Mouse (Mus musculus): ENCODE data around the gene Sos2. TPM values are rescaled to one million over a fixed set of nuclear protein-coding genes. Genes with fewer than 3 reads are reported as not detected.
A peak's percentile ranks its signal among the peaks of the same experiment; 100 is the strongest.

Sos2 gene
- total RNA-seq (2021), result 10 to 100 TPM; 36.6 to 40.0 TPM
- long read RNA-seq, experiment 1, partial matches to known transcripts, result 1 of 5 reads
- long read RNA-seq, experiment 1, other reads (novel, unspliced or antisense), result 3 of 5 reads
- long read RNA-seq, experiment 2, full-length matches to known transcripts, result 2 of 5 reads
- long read RNA-seq, experiment 2, partial matches to known transcripts, result 1 of 5 reads
- long read RNA-seq, experiment 2, other reads (novel, unspliced or antisense), result 2 of 5 reads

- DNase-seq, result peak; percentile 78
Observed at GRCm38 (mm10) chr12:69681566-69682061, at the start of gene Sos2. Sos2 (minus strand) TSS chr12:69681852.

- no peak for DNase-seq
Observed at GRCm38 (mm10) chr12:69730306-69730705, 48.7 kb upstream of the Sos2 start.

DNA sequence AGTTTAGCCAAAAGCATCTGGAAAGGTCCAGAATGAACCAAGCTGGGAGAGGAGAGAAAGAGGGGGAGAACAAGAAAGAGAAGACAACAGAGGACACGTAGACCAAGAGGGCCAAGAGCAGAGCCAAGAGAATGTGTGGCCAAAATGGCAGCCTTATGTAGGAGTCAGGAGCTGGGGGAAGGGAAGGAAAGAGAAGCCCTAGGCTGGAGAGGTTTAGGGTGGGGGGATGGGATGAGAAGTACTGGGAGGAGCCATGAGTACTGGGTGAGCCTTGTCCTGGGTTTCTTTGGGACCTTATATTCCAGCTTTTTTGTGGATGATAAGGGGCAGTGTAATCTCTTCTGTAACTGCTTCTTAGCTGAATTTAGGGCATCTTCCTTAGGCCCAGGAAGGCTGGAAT, 47.6 kb upstream of the Sos2 start:
- DNase-seq, result no peak

- DNase-seq, result peak; percentile 98
Observed at GRCm38 (mm10) chr12:69724711-69725460, 43.2 kb upstream of the Sos2 start, which contains the start of the genes L2hgdh and Atp5s. L2hgdh (minus strand) TSS chr12:69724873. Atp5s (plus strand) TSS chr12:69724950.

DNA sequence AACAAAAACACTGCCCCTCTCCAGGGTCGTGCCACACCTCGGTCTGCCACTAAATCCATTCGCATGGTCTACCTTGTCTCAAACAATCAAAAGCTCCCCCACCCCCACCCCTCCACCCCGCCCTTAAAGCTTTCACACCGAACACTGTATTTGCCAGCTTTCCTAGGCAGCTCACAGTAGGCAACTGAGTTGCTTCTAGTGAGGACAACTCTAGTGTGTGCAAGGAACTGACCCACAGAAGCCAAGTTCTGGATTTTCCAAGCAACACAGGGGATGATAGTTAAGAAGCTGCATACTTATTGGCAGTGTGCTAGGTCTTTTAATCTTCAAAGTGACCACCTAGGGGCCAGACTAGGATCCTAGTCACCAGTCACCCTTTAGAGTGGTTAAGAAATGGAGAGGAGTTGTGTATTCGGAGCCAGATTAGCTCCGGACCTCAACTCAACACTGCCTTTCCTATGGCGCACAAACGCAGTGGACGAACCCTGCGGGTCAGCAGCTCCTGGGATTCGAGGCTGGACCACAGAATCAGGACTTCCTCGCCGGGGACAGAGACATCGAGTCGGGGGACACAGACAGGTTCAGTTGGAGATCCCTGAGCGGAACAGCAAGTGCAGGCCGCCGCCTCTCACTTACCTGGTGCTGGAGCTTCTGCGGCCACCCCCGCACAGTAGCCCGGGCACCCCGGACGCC, 42.5 kb upstream of the Sos2 start:
- DNase-seq, result no peak

DNA sequence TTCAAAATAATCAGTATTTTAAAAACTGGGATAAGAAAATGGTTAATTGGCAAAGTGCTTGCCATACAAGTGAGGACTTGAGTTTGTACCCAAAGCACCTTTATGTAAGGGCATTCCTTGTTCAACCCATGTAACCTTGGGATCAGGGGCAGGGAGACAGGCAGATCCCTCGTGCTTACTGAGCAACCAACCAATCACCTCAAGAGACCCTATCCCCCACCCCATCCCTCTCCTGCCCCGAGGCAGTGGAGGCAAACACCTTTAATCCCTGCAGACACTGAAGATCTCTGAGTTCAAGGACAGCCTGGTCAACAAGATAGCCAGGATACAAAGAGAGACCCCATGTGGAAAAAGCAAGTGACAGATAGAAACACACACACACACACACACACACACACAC, 41.7 kb upstream of the Sos2 start:
- DNase-seq, result no peak

GRCm38 (mm10) chr12:69722857-69723256, 41.2 kb upstream of the Sos2 start:
- DNase-seq, result no peak

GRCm38 (mm10) chr12:69713628-69714027, 32.0 kb upstream of the Sos2 start:
- no peak for DNase-seq

DNA sequence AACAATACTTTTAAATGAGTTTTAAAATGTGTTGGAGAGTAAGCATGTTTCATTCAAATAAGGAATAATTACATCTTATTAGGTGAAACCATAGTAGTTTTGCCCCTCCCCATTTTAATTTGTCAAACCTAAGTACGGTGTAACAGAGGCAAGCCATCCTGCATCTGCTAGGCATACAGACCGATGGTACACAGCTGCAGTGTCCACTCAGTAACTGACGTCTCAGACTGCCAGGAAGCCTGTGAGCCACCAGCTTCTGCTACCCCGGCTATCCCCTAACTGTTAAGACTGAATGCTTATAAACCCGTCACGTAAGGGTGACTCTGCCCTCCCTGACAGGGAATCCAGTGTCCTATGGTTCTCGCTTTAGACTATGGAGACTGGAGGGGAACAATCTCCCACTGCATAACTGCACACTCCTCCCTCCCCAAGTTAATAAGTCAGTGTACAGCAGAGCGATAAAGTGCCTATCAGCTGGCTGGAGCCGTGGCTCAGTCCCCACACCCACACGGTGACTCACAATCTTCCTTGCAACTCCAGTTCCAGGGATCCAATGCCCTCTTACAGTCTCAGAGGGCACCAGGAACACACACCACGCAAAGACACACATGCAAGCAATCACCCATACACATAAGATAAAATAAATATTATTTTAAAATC, 23.3 kb upstream of the Sos2 start:
- no peak for DNase-seq

DNA sequence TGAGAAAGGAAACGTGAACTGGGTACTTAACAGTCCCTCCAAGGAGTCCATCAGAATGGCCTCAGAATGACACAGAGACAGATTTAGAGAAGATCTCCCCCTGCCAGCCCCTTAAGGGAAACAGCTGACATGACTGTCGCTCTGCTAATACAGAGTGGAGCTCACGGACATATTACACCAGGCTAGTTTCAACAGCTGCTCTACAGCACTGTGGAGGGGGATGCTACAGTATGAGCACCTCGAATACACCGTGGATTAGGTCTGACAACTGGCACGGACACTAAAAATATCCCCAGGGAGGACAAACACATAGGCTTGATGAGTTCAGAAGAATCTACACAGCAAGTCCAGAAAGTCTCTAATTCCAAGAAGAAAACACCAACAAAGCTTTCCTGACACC, 16.7 kb upstream of the Sos2 start:
- DNase-seq, result no peak

- peak; percentile 70 for DNase-seq
Observed at GRCm38 (mm10) chr12:69696746-69697145, 15.1 kb upstream of the Sos2 start.

- no peak for DNase-seq
Observed at GRCm38 (mm10) chr12:69693471-69693870, 11.8 kb upstream of the Sos2 start.

DNA sequence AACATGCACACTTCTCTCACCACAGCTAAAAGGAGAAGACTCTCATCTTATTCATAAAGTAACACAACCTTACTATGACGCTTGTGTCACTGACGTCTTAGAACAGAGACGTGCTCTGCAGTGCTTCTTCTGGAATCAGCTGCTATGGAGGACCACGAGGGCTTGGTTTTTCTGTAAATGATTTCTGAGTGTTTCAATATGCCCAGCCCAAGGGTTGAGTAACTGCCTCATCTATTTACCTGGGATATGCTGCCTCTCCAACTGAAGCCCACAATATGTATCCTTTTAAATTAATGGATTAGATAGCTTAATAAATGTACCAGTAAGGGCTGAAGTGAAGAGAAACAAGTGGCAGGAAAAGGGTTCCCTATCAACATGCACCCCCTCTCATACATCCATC, 9.1 kb upstream of the Sos2 start:
- no peak for DNase-seq

DNA sequence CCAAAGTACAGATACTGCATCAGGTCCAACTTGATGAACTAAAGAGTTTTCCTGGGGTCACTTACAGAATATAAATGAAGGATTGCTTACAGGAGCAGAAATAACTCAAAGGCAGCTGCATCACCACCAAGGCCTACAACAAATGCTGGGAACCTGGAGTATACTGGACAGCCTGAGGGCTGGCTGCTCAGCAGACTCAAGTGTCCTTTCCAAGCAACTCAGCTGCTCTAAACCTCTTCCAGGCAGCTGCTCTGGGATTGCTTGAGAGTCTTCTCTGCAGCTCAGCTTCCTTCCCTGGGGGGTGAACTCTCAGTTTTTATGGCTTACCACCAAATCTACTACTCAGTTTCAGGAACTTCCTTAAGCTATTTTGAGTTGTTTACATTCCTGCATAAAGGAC, 7.4 kb upstream of the Sos2 start:
- no peak for DNase-seq

- DNase-seq, result peak; percentile 47
Observed at GRCm38 (mm10) chr12:69688368-69688767, 6.7 kb upstream of the Sos2 start.

GRCm38 (mm10) chr12:69683537-69683936, 1.9 kb upstream of the Sos2 start:
- peak; percentile 93 for DNase-seq

- peak; percentile 40 for DNase-seq
Observed at GRCm38 (mm10) chr12:69682788-69683419, 1.3 kb upstream of the Sos2 start.

GRCm38 (mm10) chr12:69682065-69682787, 574 bp upstream of the Sos2 start:
- peak; percentile 94 for DNase-seq

GRCm38 (mm10) chr12:69680635-69681565, 752 bp downstream of the Sos2 start:
- DNase-seq, result peak; percentile 67

GRCm38 (mm10) chr12:69676157-69676556, 5.5 kb downstream of the Sos2 start:
- DNase-seq, result no peak

All from adrenal gland, postnatal 10 days (tissue).